Mouse (Mus musculus): ENCODE results near the gene Fggy.

The Fggy gene

DNA sequence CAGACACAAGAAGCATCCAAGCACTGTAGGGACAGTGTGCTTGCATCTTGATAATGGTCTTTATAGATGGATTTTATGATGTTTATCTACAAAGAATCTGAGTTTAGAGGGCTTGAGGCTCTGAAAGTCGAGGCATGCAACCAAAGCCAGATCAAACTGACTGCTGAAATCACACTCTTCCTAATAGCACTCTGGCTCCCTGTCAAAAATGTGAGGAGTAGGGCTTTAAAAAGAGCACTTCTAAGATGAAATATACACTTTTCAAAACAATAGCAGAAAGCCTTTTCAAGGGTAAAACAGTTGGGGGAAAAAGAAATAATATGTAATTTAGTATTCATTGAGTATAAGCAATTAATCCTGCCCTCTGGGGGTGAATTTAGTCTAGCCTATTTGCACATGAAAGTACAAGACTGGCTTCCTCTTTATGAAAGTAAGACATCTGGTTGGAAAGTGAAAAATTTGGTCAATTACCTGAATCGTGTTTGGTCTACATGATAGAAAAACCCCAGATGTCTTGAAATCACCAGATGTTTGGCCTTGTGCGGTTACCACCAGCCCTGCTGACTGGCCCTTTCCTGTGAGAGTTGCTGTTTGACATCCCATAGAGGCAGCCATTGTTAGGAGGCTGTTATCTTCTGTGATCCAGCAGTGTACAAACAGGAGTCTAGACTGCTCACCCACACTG, 172.0 kb downstream of the Fggy start:
- in situ Hi-C loops (cut with MboI, MseI), result no loop called here

DNA sequence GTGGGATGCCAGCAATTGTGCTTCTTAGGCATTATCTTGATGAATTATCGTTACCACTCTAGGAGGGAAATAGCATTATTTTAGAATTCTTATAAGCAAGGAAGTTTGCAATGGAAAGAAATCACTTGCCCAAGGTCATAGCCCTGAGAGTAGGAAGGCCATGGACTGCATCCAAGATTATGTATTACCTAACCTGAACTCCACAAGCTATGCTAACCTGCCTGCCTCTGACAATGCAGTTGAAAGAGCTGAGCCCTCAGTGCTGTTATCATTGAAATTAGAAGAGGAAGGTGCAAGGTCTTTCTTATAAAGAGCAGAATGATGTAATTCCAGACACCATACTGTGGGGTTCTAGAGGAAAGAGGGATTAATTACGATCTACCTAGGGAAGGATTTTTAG, 173.8 kb downstream of the Fggy start:
- in situ Hi-C loops (cut with MboI, MseI), result no loop called here

DNA sequence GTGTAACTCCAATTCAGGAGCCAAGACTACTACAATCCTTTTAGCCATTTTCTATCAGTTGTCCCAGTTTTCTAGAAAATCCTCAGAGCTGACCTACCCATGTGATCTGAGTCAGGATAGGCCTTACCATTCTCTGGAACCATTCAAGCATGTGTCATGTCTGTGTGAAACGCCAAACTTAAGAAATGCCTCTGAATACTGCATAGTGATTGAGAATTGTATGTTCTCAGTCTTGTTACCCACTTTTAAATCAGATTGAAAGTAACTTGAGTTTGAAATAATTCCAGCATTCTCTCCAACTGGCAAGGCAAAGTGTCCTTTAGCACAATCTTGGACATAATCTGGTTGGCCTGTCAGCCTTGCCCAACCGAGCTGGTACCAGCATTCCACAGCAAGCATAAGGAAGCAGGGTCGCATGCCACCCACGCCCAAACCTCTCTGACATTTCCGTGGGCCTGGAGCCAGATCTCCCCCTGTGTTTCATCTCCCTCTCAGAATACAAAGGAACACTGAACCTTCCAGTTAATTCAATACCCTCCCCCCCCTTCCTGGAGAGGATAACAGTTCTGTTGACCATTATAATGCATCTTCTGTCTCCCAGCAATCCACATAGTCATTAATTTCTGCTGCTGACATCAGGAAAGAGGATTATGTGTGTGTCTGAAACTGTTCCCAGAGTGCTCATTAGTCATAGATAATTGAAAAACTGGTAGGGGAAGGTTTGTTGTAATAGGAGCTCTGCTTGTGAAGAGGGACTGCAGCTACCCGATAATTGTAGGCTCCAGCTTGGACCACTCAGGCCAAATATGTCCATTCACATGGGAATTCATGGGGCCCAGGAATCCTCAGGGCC, 176.3 kb downstream of the Fggy start:
- in situ Hi-C loops (cut with MboI, MseI), result no loop called here

DNA sequence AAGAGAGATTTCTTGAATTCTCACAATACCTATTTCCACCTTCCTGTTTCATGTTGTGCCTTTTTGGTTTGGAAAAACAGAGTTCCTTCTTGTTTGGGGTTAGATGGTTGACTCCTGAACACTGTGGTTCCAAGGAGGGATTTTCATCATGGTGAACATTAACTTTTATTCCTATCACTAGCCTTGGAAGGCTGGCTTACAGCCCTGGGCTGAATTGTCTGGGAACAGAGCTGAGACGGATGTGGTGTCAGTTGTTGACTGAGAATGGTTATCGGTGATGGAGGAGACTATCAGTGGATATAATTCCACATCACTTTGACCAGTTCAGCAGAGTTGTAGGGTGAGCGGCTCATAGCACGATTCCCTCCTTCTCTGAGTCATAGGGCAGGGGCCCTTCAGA, 178.7 kb downstream of the Fggy start:
- in situ Hi-C loops (cut with MboI, MseI), result no loop called here

DNA sequence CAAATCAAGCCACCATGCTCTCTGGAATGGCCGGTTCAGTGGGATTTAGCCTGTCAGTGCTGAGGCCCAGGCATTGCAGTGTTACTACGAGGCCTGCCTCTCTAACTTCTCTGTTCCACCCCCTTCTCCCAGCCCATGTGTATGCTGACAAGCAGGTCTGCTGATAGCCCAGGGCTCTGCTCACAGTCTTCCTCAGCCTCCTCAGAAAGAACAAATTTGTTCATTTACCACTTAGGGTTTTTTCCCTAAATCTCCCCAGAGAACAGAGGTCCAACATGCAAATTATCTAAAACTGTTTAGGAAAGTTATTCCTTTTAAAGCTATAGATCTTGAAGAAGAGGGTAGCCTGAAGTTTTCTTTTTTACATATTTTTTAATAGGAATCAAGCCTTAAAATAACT, 179.4 kb downstream of the Fggy start:
- in situ Hi-C loops (cut with MboI, MseI), result no loop called here

DNA sequence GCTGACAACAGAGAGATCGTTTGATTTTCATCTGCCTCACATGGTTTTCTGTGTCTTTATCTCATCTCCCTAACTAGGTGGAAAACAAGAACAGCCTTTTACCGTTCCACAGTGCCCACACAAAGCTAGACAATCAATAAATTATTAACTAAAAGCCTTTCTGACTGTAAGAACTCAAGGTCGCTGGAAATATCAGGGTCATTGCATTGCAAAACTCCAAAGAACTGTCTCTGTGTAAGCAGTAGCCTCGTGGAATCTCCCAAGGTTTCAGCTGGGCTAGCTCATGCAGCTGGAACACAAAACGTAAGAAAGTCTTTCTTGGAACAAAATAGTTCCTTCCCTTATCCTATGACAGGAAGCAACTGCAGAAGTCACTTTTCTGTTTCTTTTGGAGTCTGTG, 180.9 kb downstream of the Fggy start:
- in situ Hi-C loops (cut with MboI, MseI), result no loop called here

DNA sequence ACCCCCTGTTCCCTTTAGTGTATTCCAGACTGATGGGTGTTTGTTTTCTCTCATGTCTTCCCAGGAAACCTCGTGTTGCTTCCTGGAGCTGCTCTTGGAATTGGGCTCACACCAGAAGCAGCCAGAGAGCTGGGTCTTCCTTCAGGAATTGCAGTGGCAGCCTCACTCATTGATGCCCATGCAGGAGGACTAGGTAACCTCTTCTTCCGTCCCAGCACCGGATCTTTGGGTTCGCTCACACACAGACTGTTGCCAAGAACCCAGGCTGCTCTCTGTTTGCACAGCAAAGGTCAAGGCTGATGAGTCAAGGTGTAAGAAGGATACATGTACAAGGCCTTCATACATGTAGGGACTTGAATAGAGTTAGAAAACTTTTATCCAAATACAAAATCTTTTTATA, 181.4 kb downstream of the Fggy start:
- in situ Hi-C loops (cut with MboI, MseI), result no loop called here

DNA sequence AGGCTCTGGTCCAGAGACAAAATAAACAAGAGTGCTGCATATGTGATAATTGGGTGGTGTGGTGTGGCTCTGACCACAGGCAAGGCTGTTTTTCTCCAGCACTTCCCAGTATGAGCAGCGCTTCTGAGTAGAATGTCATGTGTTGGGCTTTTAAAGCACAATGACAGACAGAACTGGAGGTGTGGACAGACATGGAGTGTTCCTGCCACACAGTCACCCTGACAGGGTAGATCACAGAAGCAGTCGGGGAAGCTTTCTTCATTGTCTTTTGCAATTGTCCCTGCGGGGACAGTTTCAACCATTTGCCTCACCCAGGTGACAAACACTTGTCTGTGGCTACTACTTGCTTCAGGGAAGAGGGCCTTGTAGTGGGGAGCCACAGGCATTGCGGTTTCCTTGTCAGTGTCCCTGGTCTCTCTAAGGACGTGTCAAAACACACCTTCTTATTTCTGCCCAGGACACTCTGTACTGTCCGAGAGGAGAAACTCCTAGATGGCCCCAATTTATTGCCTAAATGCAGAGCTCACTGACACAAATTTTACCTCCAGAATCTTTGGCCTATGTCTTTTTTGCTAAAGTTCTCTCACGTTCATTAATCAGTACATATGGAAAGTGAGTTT, 183.9 kb downstream of the Fggy start:
- in situ Hi-C loops (cut with MboI, MseI), result no loop called here

DNA sequence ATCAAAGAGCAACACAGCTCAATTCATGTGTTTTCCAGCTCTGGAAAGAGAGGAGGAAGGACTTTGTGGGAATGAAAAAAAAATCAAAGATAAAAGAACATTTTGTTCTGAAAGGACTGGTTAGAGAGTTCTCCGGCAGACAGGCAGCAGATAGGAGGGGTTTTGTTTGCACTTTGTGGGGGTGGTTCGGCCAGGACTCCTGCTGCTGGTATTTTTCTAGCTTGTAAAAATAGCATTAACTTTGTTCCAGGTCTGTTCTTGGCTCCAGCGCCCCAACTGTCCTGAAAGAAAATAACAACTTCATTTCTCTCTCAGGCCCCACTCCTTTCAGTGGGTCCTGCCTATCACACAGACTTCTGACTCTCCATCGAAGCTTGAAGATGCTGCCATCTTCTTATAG, 185.7 kb downstream of the Fggy start:
- in situ Hi-C loops (cut with MboI, MseI), result no loop called here

DNA sequence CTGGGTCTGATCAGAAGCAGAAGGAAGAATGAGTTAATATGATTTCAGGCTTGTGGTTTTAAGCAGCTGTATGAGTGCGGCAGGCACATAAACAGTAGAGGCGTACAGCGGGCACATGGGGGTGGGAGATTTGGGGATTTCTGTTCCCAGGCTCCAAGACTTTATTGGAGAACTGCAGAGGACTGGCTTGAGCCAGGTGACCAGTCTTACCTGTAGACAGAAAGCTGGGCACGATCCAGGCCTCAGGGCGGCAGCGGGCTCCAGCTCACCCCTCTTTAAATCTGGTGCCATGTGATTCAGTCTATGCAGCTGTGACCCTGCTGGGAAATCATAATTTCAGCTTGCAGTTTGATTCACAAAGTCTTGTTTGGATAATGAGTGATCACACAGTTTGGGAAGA, 189.6 kb downstream of the Fggy start:
- in situ Hi-C loops (cut with MboI, MseI), result no loop called here

DNA sequence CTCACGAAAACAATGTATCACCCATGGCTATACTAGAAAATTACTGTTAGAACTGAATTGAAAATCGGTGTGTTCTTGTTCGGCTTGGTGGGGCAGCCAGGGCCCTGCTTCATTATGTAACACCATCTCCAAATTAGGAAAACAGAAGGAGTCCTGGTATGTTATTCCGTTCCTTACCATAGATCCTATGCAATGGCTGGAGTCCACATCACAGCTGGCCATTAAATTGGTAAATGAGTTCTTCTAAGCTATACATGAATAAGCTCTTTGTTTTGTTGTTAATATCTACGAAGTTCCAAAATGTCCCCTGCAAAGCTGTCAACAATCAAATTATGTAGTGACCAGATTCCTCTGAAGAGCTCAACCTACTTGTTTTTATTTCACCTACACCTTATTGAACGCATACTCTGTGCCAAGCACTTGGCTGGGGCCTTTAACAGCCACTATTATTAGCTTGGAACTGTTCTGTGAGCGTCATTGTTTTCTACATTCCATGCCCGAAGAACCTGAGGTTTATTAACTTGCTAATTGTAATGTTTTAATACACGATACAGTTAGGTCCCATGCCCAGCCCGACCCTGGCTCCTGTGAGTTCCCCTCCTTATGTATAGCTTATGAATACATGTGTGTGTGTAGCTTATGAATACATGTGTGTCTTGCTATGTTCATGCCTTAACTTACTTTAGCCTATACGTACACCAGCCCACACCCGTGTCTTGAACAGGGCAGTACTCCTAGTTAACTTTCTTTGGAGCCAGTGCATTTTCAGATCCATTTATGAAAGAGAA, 190.3 kb downstream of the Fggy start:
- in situ Hi-C loops (cut with MboI, MseI), result no loop called here

DNA sequence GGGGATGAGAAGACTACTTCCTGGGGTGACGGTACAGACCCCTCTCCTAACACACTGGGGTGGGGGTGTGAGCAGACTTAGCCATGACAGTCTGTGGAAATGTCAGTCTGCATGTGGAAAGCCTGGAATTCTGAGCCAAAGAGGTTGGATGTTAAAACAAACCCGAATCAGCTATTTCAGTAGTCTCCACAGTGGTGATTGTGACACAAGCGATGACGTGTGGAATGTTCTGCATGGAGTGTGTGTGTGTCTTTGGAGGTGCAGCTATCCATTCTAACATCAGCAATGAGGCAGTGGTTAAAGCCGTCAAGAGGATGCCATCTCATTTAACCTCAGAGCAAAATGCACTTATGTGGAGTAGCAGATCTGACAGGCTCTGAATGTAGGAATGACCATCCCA, 192.9 kb downstream of the Fggy start:
- in situ Hi-C loops (cut with MboI, MseI), result no loop called here

DNA sequence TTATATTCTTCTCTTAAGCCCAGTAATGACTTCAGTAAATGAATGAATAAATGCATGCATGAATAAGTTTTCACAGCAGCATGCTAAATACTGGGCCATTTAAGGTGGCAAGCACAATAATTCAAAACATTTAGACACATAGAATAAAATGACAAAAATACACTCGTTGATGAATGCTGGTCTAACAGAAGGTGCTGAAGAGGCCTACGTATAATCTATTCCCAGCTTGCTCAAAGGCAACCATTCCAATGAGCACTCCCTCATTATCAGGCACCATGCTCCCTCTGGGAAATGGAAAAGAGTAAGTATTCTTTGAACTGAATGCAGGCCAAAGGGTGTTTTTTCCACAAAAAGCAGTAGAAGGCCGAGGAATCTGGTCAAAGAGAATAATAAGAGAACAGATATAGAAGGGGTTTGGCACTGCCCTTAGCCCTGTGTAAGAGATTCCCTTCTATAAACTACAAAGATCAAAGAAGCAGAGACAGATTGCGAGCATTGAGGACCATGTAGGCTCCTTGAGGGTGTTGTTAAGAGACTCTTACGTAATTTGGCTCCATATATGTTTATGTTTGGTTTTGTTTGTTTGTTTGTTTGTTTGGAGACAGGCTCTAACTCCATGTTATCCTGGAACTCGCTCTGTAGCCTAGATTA, 195.4 kb downstream of the Fggy start:
- in situ Hi-C loops (cut with MboI, MseI), result no loop called here

DNA sequence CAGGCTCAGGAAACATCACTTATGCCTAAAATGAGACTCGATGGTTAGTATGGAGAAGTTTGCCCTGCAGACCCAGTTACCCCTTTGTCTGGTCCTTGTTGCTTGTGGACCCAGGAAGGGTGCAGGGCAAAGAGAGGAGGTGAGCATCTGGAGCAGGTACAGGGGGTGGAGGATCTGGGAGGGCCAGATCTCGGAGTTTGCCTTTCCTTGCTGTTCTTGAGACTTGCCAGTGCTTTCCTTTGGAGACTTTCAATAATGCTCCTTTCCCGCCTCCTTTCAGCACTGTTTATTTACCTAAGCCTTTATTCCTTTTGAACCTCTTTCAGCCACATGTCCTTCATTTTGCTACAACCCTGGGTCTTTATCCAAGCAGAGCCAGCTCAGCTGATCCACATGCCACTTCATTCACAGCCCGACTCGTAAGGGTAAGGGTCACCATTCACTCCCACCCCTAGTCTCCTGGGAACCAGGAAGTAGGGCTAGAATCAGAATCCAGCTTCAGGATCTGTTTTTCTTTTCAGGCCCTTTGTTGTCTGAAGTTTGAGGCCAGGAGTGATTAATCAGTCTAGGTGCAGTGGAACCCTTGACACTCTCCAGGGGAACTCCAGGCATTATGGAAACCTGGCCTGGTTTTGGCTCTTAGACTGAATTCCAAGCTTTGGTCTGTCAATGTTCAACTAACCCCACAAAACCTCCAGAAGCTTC, 201.9 kb downstream of the Fggy start:
- in situ Hi-C loops (cut with MboI, MseI), result no loop called here

DNA sequence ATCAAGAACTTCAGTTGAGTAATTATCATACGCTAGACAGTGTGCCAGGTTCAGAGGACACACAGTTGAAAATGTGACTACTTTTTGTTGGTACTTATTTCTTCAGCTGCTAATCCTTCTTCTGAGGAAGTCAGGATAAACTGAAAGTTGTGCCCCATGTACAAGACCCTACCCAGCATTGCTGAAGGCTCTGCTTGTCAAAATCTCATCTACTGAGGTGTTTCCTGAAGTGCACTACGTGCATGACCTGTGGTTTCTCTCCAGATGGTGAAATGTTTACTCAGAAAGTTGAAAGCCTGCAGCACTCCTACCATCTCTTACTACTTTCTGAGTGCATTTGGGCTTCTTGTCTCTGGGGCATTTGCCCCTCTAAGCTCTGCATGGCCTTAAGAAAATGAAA, 208.1 kb downstream of the Fggy start:
- in situ Hi-C loops (cut with MboI, MseI), result no loop called here

DNA sequence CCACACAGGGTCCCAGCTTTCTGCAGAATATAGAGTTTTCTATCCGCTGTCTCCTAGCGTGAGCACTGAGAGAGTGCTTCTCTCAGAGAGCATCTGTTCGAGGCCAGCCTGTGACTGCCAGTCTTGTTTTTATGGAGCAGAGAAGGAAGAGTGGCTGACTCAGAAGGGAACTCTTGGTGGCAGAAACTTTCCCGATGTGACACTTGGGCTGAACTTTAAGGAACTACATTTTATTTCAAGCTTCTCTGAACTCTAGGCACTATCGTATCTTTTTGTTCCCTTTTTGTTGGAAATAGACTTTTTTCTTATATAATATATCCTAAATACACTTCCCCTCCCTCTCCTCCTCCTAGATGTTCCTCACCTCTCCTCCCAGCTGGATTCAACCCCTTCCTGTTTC, 213.2 kb downstream of the Fggy start:
- in situ Hi-C loops (cut with MboI, MseI), result no loop called here

DNA sequence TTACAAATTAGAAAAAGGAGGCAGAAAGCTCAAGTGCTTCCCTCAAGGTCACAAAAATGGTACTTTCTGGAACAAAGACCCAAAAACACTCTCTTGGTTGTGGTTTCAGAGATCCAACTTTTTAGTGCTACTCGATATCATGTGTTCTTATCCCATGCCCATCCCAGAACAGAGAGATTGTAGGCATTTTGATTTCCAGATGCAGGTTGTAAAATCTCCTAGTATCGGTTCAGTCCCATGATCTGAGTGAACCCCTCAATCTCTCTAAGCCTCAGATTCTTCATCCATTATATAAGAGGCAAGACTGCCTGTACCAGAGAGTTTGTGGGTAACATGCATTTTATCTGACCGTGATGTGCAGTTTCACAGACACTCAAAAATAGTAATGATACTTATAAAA, 214.2 kb downstream of the Fggy start:
- in situ Hi-C loops (cut with MboI, MseI), result no loop called here

DNA sequence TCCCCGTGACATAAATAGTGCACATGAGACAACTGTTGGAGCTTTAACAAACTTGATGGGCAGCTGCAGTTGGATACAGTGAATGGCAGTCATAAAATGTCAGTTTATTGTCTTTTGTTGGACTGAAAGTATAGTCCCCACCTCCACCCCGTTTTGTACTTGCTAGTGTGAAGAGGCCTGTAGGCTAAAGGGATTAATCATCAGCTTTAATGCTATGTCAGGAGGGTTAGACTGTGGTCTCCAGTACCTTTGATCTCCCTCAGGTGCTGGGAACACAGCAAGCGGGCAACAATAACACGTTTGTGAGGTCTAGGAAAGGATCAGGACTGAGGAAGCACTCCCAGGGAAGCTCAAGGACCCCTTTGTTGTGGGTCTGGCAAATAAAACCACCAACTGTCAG, 214.6 kb downstream of the Fggy start:
- in situ Hi-C loops (cut with MboI, MseI), result no loop called here

DNA sequence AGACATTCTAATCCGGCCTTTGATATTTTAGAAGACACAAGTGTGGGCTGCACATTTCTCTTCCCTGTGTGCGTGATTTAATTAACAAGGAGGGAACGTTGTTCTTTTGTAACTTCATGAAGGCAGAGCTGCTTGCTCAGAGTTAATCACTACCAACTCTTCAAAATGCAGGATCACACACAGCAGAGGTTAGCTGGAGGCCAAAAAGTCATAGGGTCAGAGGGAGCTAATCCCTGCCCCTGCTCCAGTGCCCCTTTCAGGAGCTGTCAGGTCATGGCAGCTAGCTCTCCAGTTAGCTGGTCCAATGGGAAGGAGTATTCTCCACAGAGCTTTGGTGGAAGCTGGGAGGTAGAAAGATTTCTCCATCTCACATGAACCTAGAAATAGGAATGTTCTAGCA, 215.4 kb downstream of the Fggy start:
- in situ Hi-C loops (cut with MboI, MseI), result no loop called here

DNA sequence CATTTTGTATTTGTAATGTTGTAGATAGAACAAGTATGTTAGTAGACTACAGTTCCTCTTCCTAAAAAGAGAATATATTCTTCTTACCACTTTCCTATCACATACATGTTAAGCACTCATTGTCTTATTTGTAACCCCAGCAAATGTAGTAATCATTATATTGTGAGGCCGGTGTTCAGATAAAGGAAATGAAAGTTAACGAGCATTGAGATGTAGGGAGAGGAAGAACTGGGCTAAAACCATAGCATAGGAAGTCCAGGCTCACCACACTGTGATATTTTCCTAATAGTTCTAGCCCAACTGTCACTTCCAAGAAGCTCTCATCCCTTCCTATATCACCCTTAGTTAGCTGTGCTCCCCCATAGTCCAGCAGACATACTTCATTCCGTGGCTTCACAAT, 218.3 kb downstream of the Fggy start:
- in situ Hi-C loops (cut with MboI, MseI), result no loop called here

DNA sequence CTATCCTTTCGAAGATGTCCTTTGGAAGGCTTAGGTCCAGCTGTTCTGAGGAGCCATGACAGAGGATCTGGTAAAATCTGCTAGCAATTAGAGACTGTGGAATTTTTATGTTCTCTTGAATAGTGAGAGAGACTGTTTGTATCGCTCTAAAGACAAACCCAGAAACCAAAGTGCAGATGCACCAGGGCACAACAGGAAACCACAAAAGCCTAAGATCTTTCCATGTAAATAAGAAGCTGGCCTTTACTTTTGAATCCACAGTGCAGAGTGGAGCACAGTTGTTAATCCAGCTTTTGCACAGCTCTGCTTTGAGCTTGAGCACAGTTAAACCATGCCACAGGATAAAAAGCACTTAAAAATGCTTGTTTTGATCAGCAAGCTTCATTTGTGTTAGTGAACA, 220.5 kb downstream of the Fggy start:
- in situ Hi-C loops (cut with MboI, MseI), result no loop called here

All from T-helper 17 cell (primary cell).